Mouse (Mus musculus): Measurements from ENCODE around the gene Morc4.
A peak's percentile ranks its signal among the peaks of the same experiment; 100 is the strongest.

Gene Morc4

DNA sequence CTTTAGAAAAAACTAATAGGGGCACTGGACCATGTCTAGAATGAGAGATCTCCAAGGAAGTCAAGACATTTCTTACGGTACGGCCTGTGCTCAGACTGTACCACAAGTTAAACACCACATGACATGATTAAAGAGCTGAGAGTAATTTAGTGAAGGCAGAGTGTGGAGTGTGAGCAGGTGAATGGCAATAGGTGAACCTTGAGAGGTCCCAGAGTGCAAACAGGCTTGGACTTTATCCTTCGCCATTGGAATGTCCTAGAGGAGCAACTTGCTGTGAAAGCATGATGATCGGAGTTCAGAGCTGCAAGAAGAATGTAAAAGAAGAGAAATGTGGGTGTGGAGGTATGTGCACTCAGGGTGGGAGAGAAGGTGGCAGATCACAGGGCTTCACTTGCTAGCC, 65.6 kb downstream of the Morc4 start:
- peak; percentile 47 for DNase-seq

DNA sequence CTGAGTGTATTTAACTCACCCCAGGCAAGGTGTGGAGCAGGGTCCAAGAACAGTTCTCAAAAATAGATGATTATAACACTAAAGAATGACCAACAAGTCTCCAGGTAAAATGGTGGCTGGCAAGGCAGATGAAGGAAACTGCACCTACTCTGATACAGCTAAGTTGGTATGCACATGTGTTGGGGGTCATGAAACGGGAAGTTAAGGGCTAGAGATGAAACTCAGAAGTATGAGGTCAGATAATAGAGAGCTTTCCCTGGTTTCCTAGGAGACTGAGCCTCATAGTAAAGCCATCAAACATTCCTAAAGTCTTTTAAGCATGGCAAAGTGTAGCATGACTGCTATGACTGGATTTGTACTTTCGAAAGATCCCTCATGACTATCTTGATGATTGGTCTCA, 68.4 kb downstream of the Morc4 start:
- no peak for DNase-seq

DNA sequence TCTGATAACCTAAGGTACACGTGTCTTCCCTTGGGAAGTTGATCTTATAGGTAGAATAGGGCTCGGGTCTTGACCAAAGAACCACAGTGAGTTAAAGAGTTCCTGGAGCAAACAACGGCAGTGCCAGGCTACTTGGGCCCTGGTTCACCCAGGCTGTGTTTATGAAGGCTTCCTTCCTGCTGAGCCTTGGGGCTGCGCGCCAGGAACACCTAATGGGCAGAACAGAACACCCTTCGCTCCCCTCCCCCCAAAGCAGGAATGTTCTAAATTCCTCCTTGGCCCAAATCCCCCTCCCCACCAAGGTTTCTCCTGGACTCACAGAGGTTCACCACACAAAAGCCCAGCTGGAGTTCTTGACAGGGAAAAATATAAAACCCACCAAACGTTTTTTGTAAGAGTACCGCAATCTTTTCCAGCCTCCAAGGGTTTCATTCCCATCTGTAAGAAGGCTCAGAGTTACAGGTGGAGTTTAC, 71.0 kb downstream of the Morc4 start, which contains the start of gene Cldn2:
Gene Cldn2 (plus strand): TSS at position 423 of the 473 bp plus-strand sequence.
- DNase-seq = peak; percentile 37

DNA sequence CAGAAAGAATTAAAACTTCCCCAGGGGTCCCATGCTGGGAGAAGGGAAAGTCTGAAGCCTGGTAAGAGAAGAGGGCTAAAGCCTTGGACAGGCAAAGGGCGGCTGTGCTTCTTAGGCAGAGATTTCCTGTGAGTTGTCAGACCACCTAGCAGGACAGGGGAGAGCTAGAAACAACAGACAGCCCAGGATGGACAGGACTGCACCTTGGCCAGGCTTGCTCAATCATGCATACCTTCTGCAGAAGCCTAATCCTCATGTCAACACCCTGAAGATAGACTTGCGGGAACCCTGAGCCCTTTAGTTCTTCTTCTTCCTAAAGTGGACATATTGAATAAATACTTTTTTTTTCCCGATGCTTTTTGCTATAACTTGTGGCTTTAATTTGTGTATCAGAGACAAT, 71.5 kb downstream of the Morc4 start:
- DNase-seq = no peak

DNA sequence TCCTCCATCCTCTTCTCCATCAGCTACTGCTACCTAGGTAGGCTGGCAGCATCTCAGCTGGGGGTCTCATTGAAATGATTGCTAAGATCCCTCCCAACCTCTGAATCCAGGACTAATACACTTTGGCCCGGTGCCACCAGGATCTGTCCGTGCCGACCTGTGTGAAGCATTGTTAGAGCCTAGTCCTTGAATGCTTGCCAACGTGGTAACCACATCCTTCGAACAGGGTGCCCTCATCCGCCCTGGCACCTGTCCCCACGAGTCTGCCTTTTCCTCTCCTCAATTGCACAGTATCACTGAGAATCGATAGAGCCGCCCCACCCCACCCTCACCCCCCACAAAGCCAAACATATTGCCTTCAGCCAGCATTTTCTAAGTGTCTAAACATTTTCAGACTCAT, 73.6 kb downstream of the Morc4 start:
- peak; percentile 45 for DNase-seq

DNA sequence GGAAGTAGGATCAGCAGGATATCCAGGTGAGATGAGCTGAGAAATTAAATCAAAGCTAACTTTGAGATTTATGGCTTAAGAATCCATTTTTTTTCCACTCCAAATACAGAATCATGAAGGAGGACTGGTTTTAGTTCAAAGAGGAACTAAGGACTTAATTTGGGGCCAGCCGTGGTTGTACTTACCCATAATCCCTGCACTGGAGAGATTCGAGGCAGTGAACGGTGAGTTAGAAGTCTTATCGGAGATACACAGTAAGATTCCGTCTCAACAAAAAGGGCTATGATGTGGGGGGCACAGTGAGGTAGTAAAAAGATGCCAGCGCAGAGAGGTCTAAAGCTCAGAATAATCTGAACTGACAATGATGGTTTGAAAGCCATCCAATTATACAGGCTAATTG, 75.4 kb downstream of the Morc4 start:
- DNase-seq = no peak

DNA sequence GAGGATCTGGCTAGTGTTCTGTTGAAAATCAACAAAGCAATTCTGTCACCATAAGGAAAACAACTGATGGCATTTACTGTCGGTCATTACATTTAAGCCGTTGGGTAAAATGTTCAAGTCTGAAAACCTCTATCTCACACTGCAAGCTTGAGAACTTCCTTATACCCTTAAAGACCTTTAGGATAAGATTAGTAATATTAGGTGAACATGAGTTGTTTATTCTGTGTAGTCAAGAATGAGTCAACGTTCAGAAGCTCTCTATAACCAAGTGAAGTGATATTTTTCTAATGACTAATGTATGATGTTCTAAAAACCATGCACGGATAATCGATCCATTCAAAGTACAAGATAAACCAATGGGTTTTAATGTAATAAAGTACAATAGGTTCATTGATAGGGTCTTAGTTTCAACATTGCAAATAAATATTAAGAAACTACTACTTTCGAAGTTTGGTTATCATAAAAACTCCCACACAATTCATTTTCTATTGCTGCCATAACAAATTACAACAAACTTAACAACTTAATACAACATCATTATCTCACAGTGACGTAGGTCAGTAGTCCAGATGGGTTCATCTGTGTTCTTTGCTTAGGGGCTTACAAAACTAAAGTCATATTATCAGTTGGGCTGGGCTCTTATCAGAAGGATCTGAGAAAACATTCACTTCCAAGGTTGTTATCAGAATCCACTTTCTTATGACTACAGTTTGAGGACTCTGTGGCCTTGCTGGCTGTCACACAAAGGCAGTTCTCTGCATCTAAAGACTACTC, 77.2 kb downstream of the Morc4 start:
- no peak for DNase-seq

DNA sequence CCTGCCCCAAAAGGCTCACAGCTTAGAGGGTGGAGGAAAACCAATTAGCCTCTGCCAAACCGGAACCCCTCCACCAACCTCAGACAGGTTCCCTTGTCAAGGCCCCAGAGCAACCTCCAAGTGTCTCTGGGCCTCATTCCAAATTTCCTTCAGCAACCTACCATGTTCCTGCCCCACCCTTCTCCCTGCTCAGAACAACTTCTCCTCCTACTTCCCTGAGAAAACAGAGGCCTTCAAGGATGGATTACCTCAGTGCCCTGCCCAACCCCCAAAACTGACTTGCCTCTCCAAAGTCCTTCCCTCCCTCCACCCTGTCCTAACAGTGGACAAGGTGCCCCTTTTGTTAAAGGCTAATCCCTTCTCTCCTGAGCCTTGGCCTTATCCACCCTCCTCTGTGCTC, 85.7 kb downstream of the Morc4 start:
- DNase-seq = peak; percentile 31

DNA sequence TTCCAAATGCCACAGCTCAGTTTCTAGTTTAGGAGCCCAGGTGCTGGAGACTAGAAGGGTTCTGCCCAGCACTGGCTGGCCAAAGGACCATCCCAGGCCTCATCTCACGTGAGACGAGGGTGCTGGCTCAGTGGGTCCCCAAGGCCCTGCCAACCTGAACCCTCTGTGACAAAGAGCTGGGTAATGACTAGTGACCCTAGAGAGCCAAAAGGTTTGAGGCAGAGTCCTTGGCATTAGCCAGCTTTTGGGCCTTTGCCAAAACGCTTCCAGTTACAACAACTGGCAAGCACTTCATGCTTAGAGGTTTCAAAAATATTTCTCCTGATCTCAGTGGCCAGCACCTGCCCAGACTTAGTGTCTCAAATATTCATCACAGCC, 88.4 kb downstream of the Morc4 start:
- DNase-seq = peak; percentile 42

DNA sequence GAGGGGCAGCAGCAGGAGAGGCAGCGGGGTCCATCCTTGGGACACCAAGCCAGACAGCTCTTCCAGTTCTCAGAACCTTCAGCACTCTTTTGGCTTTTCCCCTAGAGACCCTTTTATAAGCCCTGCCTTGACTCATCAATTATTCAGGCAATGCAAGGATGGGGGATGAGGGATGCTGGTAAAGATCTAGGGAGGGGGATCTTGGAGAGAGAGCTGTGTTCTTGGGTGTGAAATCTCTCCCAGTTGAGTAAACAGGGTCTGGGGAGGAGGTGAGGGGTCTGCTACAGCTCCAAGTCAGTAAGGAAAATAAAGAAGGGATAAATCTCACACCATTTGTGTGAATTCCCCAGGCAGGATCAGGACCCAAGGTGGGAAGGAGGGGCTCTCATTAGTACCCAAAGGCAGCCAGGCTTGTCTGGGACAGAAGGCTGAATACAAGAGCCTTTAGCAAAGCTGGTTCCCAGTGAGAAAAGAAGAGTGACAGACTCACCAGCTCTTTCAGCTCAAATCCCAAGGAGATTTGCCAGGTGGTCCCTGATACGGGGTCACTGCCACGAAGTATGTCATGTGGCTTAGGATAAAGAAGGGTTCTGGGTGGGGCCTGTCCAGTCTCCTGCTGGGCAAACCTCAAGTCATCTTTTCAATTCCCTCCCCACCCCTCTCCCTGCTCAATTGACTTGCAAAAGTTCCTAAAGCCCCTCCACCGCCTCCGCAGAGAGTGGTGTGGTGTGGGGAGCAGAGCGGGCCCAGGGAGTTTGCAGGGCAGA, 89.0 kb downstream of the Morc4 start, which contains the start of gene Ripply1:
Gene Ripply1 (minus strand): TSS at position 76 of the 767 bp plus-strand sequence.
- no peak for DNase-seq

DNA sequence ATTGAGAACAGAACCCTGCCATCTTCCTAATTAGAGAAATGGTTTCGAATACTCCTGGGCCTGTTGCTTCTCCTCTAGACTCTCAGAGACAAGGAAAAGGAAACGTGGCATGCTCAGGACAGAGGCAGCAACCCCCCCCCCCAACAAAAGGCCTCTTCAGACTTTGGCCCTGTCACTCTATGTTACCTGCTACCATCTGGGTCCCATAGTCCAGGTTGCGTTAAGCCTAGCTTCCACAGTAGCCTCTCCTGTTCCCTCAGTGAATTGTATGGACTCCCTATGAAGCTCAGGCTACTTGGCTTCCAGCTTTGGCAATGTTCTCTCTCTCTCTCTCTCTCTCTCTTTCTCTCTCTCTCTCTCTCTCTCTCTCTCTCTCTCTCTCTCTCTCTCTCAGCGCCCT, 89.9 kb downstream of the Morc4 start:
- no peak for DNase-seq

DNA sequence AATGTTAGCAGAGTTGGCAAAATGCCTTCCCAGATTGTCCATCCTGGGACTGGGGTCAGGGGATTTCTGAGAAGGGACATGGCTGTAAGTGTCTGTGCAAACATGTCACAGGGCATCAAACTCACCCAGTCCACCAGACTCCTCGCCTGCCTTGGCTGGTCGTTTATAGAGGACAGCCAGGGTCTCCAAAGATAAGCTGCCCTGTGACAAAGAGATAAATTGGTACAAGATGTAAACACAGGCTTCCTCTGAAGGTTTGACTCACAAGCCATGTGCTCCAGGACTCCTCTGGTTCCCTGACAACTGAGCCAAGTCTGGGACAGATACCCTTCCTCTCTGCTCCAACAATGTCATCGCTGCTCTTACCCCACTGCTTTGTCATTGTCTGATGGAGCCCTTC, 90.5 kb downstream of the Morc4 start:
- no peak for DNase-seq

DNA sequence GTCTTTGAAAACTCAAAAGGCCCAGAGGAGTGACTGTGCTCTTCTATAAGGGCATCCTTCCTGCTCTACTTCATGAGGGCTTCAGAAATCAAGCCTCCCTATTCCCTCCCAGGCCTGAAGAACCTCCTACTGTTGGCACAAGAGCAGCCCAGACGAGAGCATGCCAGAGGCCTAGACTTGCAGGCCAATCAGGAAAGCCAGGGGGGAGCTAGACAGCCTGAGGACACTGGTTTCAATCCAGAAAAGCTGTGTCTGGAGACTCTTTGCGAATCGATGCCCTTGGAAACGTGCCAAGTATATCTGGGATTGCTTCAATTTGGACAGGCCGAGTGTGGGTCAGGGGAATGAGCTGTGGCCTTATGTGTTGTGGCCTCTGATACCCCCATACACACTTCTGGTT, 92.1 kb downstream of the Morc4 start:
- DNase-seq = no peak

DNA sequence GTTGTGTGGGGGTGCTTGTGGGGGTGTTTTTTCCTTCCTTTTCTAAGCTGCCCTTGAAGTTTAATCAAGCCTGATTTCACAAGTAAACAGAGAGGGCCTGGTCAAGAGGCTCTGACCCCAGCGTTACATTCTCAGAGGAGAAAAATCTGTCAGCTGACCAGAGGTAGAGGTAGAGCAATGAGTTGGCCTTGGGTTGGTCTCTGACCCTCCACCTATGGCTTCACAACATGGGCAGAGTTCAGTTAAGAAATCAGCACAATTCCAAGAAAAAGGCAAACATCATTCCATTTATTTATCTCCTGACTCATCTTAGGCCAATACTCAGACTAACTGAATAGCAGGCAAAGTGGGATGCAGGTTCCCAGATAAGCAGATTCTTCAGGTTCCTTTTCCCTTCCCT, 92.6 kb downstream of the Morc4 start:
- no peak for DNase-seq

DNA sequence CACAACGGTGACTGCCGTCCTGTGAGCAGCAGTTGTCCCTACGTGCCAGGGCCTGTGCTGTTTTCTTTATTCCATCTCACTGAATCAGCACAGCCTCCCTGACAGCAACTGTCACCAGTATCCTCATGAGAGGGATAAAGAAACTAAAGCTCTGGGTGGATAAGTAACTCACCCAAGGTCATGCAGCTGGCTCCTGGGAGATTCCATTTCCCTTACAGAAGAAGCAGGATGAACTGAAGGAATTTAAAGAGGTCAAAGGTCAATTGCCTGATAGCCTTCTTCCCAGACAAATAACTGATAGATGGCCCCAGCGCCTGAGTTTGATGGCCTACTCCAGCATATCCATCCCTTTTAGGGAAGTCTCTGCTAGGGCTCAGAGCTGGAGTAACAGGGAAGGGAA, 94.1 kb downstream of the Morc4 start:
- DNase-seq = peak; percentile 4

DNA sequence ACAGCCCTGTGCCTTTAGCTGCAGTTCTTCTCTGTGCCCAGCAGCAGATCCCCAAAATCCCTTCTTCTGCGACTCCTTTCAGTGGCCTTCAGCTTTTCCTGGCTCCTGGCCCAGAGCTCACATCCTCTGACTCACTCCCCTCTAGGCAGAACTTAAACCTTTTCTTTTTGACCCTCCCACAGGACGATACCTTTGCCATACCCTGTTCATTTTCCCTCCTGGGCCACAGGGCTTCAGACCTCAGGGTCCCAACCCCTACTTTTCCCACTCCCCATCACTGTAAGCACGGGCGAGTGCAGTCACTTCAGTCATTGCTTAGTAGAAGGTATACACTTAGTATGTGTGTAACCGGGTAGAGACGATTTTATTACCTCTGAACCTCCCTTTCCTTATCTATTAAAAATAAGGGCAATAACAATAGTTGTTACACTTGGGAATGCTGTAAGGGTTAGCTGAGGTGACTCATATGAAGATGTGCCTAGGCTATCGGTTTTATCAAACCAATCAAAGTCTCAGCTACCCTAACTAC, 96.3 kb downstream of the Morc4 start:
- DNase-seq = peak; percentile 14

DNA sequence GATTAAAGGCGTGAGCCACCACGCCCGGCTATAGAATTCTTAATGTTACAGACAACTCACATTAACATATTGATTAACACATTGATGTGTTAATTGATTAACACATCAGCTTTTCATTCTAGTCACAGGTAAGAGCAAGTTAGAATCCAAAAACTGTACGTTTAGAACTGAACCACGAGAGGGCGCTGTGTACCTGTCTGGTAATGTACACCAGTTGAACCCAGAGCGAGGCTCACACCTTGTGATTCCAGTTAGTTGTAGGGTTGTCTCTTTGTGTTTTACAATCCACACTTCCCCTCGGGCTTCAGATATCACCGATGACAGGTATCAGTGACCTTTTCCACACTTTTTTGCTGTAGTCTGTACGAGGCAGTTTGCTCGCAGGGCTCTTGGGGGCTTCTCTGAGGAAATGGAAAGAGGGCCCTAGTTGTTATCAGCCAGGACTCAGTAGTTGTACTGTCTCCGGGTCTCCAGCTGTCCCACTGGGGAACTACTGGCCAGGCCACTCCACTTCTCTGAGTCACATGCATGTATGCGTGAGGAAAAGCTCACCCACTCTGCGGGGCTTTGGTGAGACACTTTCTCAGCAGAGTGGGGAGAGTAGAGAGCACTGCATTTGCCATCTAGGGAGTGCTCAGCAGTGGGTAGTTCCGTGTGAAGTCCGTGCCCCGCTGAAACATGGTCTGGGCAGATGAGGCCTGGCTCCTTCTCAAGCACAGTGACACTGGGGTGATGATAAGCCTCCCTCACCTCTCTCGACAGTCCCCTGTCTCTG, 97.0 kb downstream of the Morc4 start:
- peak; percentile 56 for DNase-seq
